Mouse (Mus musculus) urinary bladder, adult 2 months (tissue): ENCODE data around the gene Ngdn. TPM values are rescaled to one million over a fixed set of nuclear protein-coding genes. Genes with fewer than 3 reads are reported as not detected.
"Not testable (repeated sequence)": the region's sequence is repeated elsewhere in the genome, so short reads cannot be mapped to it uniquely, and the experiment has no call there.

Experiments
- DNase-seq: peaks from one replicate; pipeline ENCODE4 v3.0.0; 2022; ENCODE audit warnings: low spot score
- polyA plus RNA-seq: library from polyadenylated mRNA; depleted of rRNA; stranded (reverse); fragments of >200 nt; gene quantifications from 2 replicates; pipeline ENCODE4 v1.2.3, GENCODE M21; 2012; rRNA removed

The Ngdn gene
- 53.7 and 65.8 TPM in 2 replicates for polyA plus RNA-seq

- DNase-seq = peak; percentile 96
Measured at GRCm38 (mm10) chr14:55014991-55015766, at the start of gene Ngdn. TSS of gene Ngdn (plus strand) at chr14:55015454.

- DNase-seq = no peak
Measured at GRCm38 (mm10) chr14:54965631-54966030, 49.6 kb upstream of the Ngdn start.

GRCm38 (mm10) chr14:54966320-54966977 lies 48.8 kb upstream of the Ngdn start, which contains the start of gene Myh6:
TSS of gene Myh6 (minus strand) at chr14:54966927.
- DNase-seq = no peak

- no peak for DNase-seq
Measured at GRCm38 (mm10) chr14:54967874-54968273, 47.4 kb upstream of the Ngdn start.

GRCm38 (mm10) chr14:54968344-54968743 lies 46.9 kb upstream of the Ngdn start:
- DNase-seq = no peak

GRCm38 (mm10) chr14:54972786-54973185 lies 42.5 kb upstream of the Ngdn start:
- not testable (repeated sequence) for DNase-seq

- DNase-seq = no peak
Measured at GRCm38 (mm10) chr14:54974068-54974791, 41.0 kb upstream of the Ngdn start.

- DNase-seq = no peak
Measured at GRCm38 (mm10) chr14:54976633-54977032, 38.6 kb upstream of the Ngdn start, which contains the start of gene Gm17428. TSS of gene Gm17428 (plus strand) at chr14:54976933.

- no peak for DNase-seq
Measured at GRCm38 (mm10) chr14:54978664-54979063, 36.6 kb upstream of the Ngdn start.

GRCm38 (mm10) chr14:54981934-54982333 lies 33.3 kb upstream of the Ngdn start:
- no peak for DNase-seq

- not testable (repeated sequence) for DNase-seq
Measured at GRCm38 (mm10) chr14:54988350-54988874, 26.8 kb upstream of the Ngdn start.

GRCm38 (mm10) chr14:54988882-54989281 lies 26.4 kb upstream of the Ngdn start:
- DNase-seq = no peak

- no peak for DNase-seq
Measured at GRCm38 (mm10) chr14:54989886-54990441, 25.3 kb upstream of the Ngdn start.

GRCm38 (mm10) chr14:54992196-54992595 lies 23.1 kb upstream of the Ngdn start:
- DNase-seq = no peak

- no peak for DNase-seq
Measured at GRCm38 (mm10) chr14:54993636-54994035, 21.6 kb upstream of the Ngdn start.

- no peak for DNase-seq
Measured at GRCm38 (mm10) chr14:54994136-54994868, 21.0 kb upstream of the Ngdn start, which contains the start of gene Myh7. TSS of gene Myh7 (minus strand) at chr14:54994626.

- no peak for DNase-seq
Measured at GRCm38 (mm10) chr14:54994869-54995186, 20.4 kb upstream of the Ngdn start.

- no peak for DNase-seq
Measured at GRCm38 (mm10) chr14:54995457-54996138, 19.7 kb upstream of the Ngdn start.

- DNase-seq = no peak
Measured at GRCm38 (mm10) chr14:54996793-54997192, 18.5 kb upstream of the Ngdn start.

GRCm38 (mm10) chr14:54997297-54997696 lies 18.0 kb upstream of the Ngdn start:
- no peak for DNase-seq

- DNase-seq = no peak
Measured at GRCm38 (mm10) chr14:54998680-54999079, 16.6 kb upstream of the Ngdn start.
